Mouse (Mus musculus): ENCODE results near the gene Ift74.

GRCm38 (mm10) chr4:94592709-94593108, 21.6 kb upstream of the Ift74 start:
- TF ChIP-seq CTCF (IDR thresholded peaks at IDR 0.05; ENCODE audit: low read depth) (no peak), EP300 (IDR thresholded peaks at IDR 0.05; ENCODE audit: low read depth) (no peak)

All from liver, postnatal 0 days (tissue).